In the genomic region with DNA sequence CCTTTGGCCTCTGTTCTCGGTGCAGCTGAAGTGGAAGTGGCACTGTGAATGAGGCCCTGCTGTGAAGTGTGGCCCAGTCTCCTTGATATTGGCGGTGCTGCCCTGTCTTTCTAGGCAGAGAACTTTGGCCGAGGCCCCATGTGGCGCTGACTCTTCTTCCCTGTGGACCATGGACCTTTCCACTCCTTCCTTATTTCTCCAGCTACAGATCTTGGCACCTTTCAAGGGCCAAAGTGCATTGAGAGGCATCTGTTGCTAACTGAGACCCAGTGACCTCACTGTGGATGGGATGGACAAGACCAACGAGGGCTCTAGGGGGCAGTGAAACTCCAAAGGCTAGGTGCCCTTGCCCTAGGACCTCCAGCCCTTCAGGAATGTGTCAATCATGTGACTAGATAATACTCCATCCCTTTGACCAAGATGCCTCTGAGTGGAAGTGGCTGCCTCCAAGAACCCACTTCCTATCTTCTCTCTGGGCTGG, we compare ENCODE assay signal across 11 mouse cellular contexts. TPM values are rescaled to one million over a fixed set of nuclear protein-coding genes. Genes with fewer than 3 reads are reported as not detected.
A peak's percentile ranks its signal among the peaks of the same experiment; 100 is the strongest.
DNase-seq lines count a peak whose midpoint lies in the region; ATAC-seq and TF ChIP-seq lines count a peak whose summit lies in the region.
"Had no signal": no experiment of that assay in that cellular context is flagged by ENCODE, and none has a peak within 500 bp of the region (broad histone marks: within the 10 kb centered on the region; RNA-seq: fewer than 3 reads in every experiment).

No protein-coding gene starts in this region.

- H3K9ac ChIP-seq in liver, embryonic 12.5 days: no peak overlapping the region
- H3K9ac ChIP-seq in liver, embryonic 11.5 days (ENCODE audit: low read depth, low read length): no peak overlapping the region
- H3K9ac ChIP-seq in liver, embryonic 15.5 days: no peak overlapping the region
- H3K9ac ChIP-seq in stomach, postnatal 0 days (ENCODE audit: low read length): no peak overlapping the region
- H3K9ac ChIP-seq: midbrain, embryonic 12.5 days had no signal

- DNase-seq in liver, embryonic 11.5 days (ENCODE audit: low spot score): no peak
- DNase-seq in kidney, adult 2 months: peak; percentile 96
- DNase-seq in stomach, postnatal 0 days (ENCODE audit: low spot score): no peak
- no peak for DNase-seq in thymus, postnatal 4 days
- no peak for DNase-seq in retina, postnatal 1 day
- no peak for DNase-seq in cerebellum, postnatal 10 days
- DNase-seq: cerebellum, postnatal 14 days had no signal

- H3K4me3 ChIP-seq in liver, embryonic 12.5 days: no peak overlapping the region
- H3K4me3 ChIP-seq in liver, embryonic 11.5 days (ENCODE audit: low read depth, low read length): no peak overlapping the region
- H3K4me3 ChIP-seq in kidney, adult 2 months (ENCODE audit: insufficient read depth, low read depth, low read length): no peak overlapping the region
- H3K4me3 ChIP-seq in liver, embryonic 15.5 days (replicated peaks): no peak overlapping the region
- H3K4me3 ChIP-seq in stomach, postnatal 0 days (ENCODE audit: low read depth, low read length): no peak overlapping the region
- H3K4me3 ChIP-seq: midbrain, embryonic 12.5 days had no signal

- TF ChIP-seq EP300 in stomach, postnatal 0 days (optimal IDR thresholded peaks at IDR 0.05): no peak

- no peak; the same call in 1 of the 2 replicates for TF ChIP-seq CTCF in kidney, adult 2 months (conservative IDR thresholded peaks at IDR 0.05; ENCODE audit: insufficient read depth, insufficient read length, low read depth, low read length)
- TF ChIP-seq CTCF in stomach, postnatal 0 days (IDR thresholded peaks at IDR 0.05; ENCODE audit: low read depth): 0 out of 2 replicates have a peak, but pooled peaks have one; percentile 14

- peaks cover 79% of the 10 kb centered on the region for H3K4me1 ChIP-seq in liver, embryonic 12.5 days
- peaks cover 39% of the 10 kb centered on the region for H3K4me1 ChIP-seq in liver, embryonic 11.5 days (replicated peaks; ENCODE audit: control insufficient read depth, insufficient read depth, low read length)
- peaks cover 12% of the 10 kb centered on the region for H3K4me1 ChIP-seq in kidney, adult 2 months (ENCODE audit: control insufficient read depth, insufficient read depth, low read length)
- peaks cover 92% of the 10 kb centered on the region for H3K4me1 ChIP-seq in liver, embryonic 15.5 days (replicated peaks)
- peaks cover 3% of the 10 kb centered on the region for H3K4me1 ChIP-seq in stomach, postnatal 0 days (replicated peaks; ENCODE audit: control insufficient read depth, insufficient read depth)

- H3K27me3 ChIP-seq in liver, embryonic 12.5 days (replicated peaks): peaks cover 15% of the 10 kb centered on the region
- 0 out of 2 replicates have a peak, but pooled peaks cover 5% of the 10 kb centered on the region for H3K27me3 ChIP-seq in liver, embryonic 11.5 days (replicated peaks; ENCODE audit: control insufficient read depth, insufficient read depth, low read length)
- no peaks in the 10 kb centered on the region for H3K27me3 ChIP-seq in kidney, adult 2 months (replicated peaks; ENCODE audit: control insufficient read depth, insufficient read depth, low read length)
- 0 out of 2 replicates have a peak, but pooled peaks cover 5% of the 10 kb centered on the region for H3K27me3 ChIP-seq in liver, embryonic 15.5 days
- H3K27me3 ChIP-seq in stomach, postnatal 0 days (ENCODE audit: control insufficient read depth, insufficient read depth, low read length): no peaks in the 10 kb centered on the region

- H3K9me3 ChIP-seq in liver, embryonic 12.5 days (replicated peaks): no peaks in the 10 kb centered on the region
- H3K9me3 ChIP-seq in liver, embryonic 11.5 days (ENCODE audit: control insufficient read depth, low read length): no peaks in the 10 kb centered on the region
- no peaks in the 10 kb centered on the region for H3K9me3 ChIP-seq in liver, embryonic 15.5 days (replicated peaks)
- no peaks in the 10 kb centered on the region for H3K9me3 ChIP-seq in stomach, postnatal 0 days (ENCODE audit: control insufficient read depth, low read length)
- H3K9me3 ChIP-seq: midbrain, embryonic 12.5 days had no signal

- TF ChIP-seq POLR2A in kidney, adult 2 months (IDR thresholded peaks at IDR 0.05; ENCODE audit: low read depth, low read length): no peak

- H3K27ac ChIP-seq in liver, embryonic 12.5 days: peak overlapping the region; percentile 75
- H3K27ac ChIP-seq in liver, embryonic 11.5 days (ENCODE audit: low read depth, low read length): no peak overlapping the region; the same call in 1 of the 2 replicates
- no peak overlapping the region; the same call in 1 of the 2 replicates for H3K27ac ChIP-seq in kidney, adult 2 months (ENCODE audit: insufficient read depth, low read depth, low read length)
- peak overlapping the region; percentile 78 for H3K27ac ChIP-seq in liver, embryonic 15.5 days (replicated peaks)
- no peak overlapping the region for H3K27ac ChIP-seq in stomach, postnatal 0 days (replicated peaks)
- H3K27ac ChIP-seq: midbrain, embryonic 12.5 days had no signal

- 68% methylated on average over 5 of the region's 5 CpGs for WGBS in liver, embryonic 12.5 days (ENCODE audit: insufficient replicate concordance)
- 73% methylated on average over 5 of the region's 5 CpGs for WGBS in liver, embryonic 11.5 days
- WGBS in kidney, adult 2 months: 60% methylated on average over 5 of the region's 5 CpGs
- 63% methylated on average over 5 of the region's 5 CpGs for WGBS in liver, embryonic 15.5 days (ENCODE audit: insufficient replicate concordance)
- WGBS in stomach, postnatal 0 days: 82% methylated on average over 5 of the region's 5 CpGs

- no peak for ATAC-seq in liver, embryonic 12.5 days
- ATAC-seq in liver, embryonic 11.5 days (replicated peaks; ENCODE audit: low FRiP score): no peak
- ATAC-seq in liver, embryonic 15.5 days (ENCODE audit: insufficient read depth): no peak
- no peak for ATAC-seq in stomach, postnatal 0 days (ENCODE audit: low FRiP score, low TSS enrichment)

- H3K4me2 ChIP-seq in liver, embryonic 12.5 days: no peak overlapping the region
- no peak overlapping the region for H3K4me2 ChIP-seq in liver, embryonic 11.5 days
- H3K4me2 ChIP-seq in liver, embryonic 15.5 days: no peak overlapping the region
- no peak overlapping the region for H3K4me2 ChIP-seq in stomach, postnatal 0 days (replicated peaks; ENCODE audit: low read depth)
- H3K4me2 ChIP-seq: midbrain, embryonic 12.5 days had no signal

- no peaks in the 10 kb centered on the region for H3K36me3 ChIP-seq in liver, embryonic 12.5 days
- H3K36me3 ChIP-seq in liver, embryonic 11.5 days (ENCODE audit: control insufficient read depth, insufficient read depth, low read length): no peaks in the 10 kb centered on the region
- H3K36me3 ChIP-seq in kidney, adult 2 months (ENCODE audit: control insufficient read depth, insufficient read depth, low read length): no peaks in the 10 kb centered on the region
- no peaks in the 10 kb centered on the region for H3K36me3 ChIP-seq in liver, embryonic 15.5 days (replicated peaks)
- H3K36me3 ChIP-seq in stomach, postnatal 0 days (ENCODE audit: control insufficient read depth, insufficient read depth, low read length): no peaks in the 10 kb centered on the region
- H3K36me3 ChIP-seq: midbrain, embryonic 12.5 days had no signal

RNA-seq across cellular contexts. Expression of gene Ptdss2, which starts 1.1 kb away (rescaled TPM):
- 159 and 164 TPM in 2 replicates for polyA plus RNA-seq in liver, embryonic 12.5 days (2016; fragmentation: Nextera tagmentation; extraction: Ambion mirVana)
- polyA plus RNA-seq in liver, embryonic 11.5 days (2014; fragmentation: Nextera tagmentation; extraction: Ambion mirVana): 134 and 147 TPM in 2 replicates
- polyA plus RNA-seq in kidney, adult 2 months (2012; rRNA removed): 65.1 and 71.5 TPM in 2 replicates
- polyA plus RNA-seq in liver, embryonic 15.5 days (2015; fragmentation: Nextera tagmentation; extraction: Ambion mirVana): 138 and 140 TPM in 2 replicates
- polyA plus RNA-seq in stomach, postnatal 0 days (2015; fragmentation: Nextera tagmentation; extraction: Ambion mirVana): 21.6 and 22.9 TPM in 2 replicates

RNA-seq across cellular contexts. Expression of gene Ano9, which starts 3.5 kb away (rescaled TPM):
- 0.15 and 0.19 TPM in 2 replicates for polyA plus RNA-seq in liver, embryonic 12.5 days (2016; fragmentation: Nextera tagmentation; extraction: Ambion mirVana)
- 0.09 and 0.41 TPM in 2 replicates for polyA plus RNA-seq in liver, embryonic 11.5 days (2014; fragmentation: Nextera tagmentation; extraction: Ambion mirVana)
- polyA plus RNA-seq in kidney, adult 2 months (2012; rRNA removed): 5.4 and 7.3 TPM in 2 replicates
- 0.99 and 1.5 TPM in 2 replicates for polyA plus RNA-seq in liver, embryonic 15.5 days (2015; fragmentation: Nextera tagmentation; extraction: Ambion mirVana)
- polyA plus RNA-seq in stomach, postnatal 0 days (2015; fragmentation: Nextera tagmentation; extraction: Ambion mirVana): 17.9 and 20.4 TPM in 2 replicates
- polyA plus RNA-seq: midbrain, embryonic 12.5 days had no signal

RNA-seq across cellular contexts. Expression of gene Sigirr, which starts 20.7 kb away (rescaled TPM):
- 16.0 and 16.5 TPM in 2 replicates for polyA plus RNA-seq in liver, embryonic 12.5 days (2016; fragmentation: Nextera tagmentation; extraction: Ambion mirVana)
- polyA plus RNA-seq in liver, embryonic 11.5 days (2014; fragmentation: Nextera tagmentation; extraction: Ambion mirVana): 21.4 and 23.5 TPM in 2 replicates
- 102 and 110 TPM in 2 replicates for polyA plus RNA-seq in kidney, adult 2 months (2012; rRNA removed)
- polyA plus RNA-seq in liver, embryonic 15.5 days (2015; fragmentation: Nextera tagmentation; extraction: Ambion mirVana): 22.1 and 28.1 TPM in 2 replicates
- polyA plus RNA-seq in stomach, postnatal 0 days (2015; fragmentation: Nextera tagmentation; extraction: Ambion mirVana): 12.6 and 14.0 TPM in 2 replicates

RNA-seq across cellular contexts. Expression of gene Pkp3, which starts 43.1 kb away (rescaled TPM):
- 0.71 and 1.1 TPM in 2 replicates for polyA plus RNA-seq in liver, embryonic 12.5 days (2016; fragmentation: Nextera tagmentation; extraction: Ambion mirVana)
- 1.9 and 2.7 TPM in 2 replicates for polyA plus RNA-seq in liver, embryonic 11.5 days (2014; fragmentation: Nextera tagmentation; extraction: Ambion mirVana)
- 17.0 and 19.8 TPM in 2 replicates for polyA plus RNA-seq in kidney, adult 2 months (2012; rRNA removed)
- 0.54 and 0.84 TPM in 2 replicates for polyA plus RNA-seq in liver, embryonic 15.5 days (2015; fragmentation: Nextera tagmentation; extraction: Ambion mirVana)
- 97.9 and 105 TPM in 2 replicates for polyA plus RNA-seq in stomach, postnatal 0 days (2015; fragmentation: Nextera tagmentation; extraction: Ambion mirVana)
- polyA plus RNA-seq: neural tube, embryonic 14.5 days had no signal

RNA-seq across cellular contexts. Expression of gene Rnh1, which starts 51.6 kb away (rescaled TPM):
- polyA plus RNA-seq in liver, embryonic 12.5 days (2016; fragmentation: Nextera tagmentation; extraction: Ambion mirVana): 55.0 and 65.0 TPM in 2 replicates
- polyA plus RNA-seq in liver, embryonic 11.5 days (2014; fragmentation: Nextera tagmentation; extraction: Ambion mirVana): 91.2 and 93.7 TPM in 2 replicates
- polyA plus RNA-seq in kidney, adult 2 months (2012; rRNA removed): 159 and 190 TPM in 2 replicates
- 64.3 and 76.1 TPM in 2 replicates for polyA plus RNA-seq in liver, embryonic 15.5 days (2015; fragmentation: Nextera tagmentation; extraction: Ambion mirVana)
- 216 and 220 TPM in 2 replicates for polyA plus RNA-seq in stomach, postnatal 0 days (2015; fragmentation: Nextera tagmentation; extraction: Ambion mirVana)

Comparison
In these comparisons a context has a peak if more than half of its experiments do, and no peak if none do; other contexts are left out.
1. H3K27ac ChIP-seq: peak in liver, embryonic 12.5 days (single experiment) and liver, embryonic 15.5 days (single experiment); none in liver, embryonic 11.5 days (single experiment), kidney, adult 2 months (single experiment) and stomach, postnatal 0 days (single experiment).